Mouse (Mus musculus) layer of hippocampus, adult 11-12 months (tissue): Measurements from ENCODE around the gene Fut2.

Source experiments
- DNase-seq: peaks from one replicate; pipeline ENCODE4 v3.0.0; 2022; ENCODE audit warnings: low spot score

Fut2 gene

DNA sequence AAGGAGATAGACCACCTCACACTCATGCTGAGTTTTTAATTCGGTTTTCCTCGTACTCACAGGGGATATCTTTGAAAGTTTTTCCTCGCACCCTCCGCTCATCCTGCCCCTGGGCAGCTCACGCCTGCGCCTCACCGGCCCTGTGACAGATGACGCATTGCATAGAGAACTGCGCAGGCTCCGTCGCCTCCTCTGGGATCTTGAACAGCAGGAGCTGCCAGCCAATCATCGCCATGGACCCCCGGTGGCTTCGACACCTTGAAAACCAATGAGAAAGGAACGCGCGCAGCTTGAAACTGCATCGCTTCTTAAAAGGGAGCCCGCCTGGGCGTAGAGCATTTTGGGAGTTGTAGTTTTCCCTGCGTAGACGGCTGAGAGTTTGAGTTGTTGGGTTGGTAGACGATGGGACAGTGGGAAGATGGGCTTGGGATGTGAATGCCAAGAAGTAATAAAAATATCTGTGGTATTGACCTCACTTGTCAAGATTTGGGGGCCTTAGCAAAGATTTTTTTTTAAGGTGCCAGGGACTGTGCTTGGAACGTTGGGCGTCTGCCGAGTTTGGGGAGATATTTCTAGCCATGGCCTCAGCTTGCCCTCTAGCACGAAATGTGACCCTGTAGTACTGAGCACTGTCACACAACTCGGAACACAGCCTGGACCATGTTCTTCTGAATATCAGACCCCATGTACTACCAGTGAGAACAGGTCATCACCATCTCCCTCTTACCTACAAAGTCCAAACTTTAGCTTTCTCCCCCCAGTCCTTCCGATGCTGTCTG, 27.4 kb downstream of the Fut2 start:
- peak; percentile 97 for DNase-seq

DNA sequence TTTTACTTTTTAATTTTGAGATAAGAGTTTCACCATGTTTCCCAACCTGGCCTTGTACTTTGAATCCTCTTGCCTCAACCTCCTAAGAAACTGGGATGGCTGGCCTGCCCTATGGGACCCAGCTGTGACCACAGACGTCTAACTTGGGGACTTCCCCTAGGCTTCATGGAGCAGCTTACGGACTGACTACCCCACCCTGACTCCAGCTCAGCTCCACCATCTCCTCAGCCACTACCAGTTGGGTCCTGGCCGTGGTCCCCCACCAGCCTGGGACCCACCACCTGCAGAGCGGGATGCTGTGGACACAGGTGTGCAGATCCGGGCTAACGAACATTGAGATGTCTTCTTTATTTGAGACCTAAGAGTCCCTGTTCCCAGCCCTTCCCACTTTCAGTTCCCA, 28.5 kb downstream of the Fut2 start:
- DNase-seq, result no peak

DNA sequence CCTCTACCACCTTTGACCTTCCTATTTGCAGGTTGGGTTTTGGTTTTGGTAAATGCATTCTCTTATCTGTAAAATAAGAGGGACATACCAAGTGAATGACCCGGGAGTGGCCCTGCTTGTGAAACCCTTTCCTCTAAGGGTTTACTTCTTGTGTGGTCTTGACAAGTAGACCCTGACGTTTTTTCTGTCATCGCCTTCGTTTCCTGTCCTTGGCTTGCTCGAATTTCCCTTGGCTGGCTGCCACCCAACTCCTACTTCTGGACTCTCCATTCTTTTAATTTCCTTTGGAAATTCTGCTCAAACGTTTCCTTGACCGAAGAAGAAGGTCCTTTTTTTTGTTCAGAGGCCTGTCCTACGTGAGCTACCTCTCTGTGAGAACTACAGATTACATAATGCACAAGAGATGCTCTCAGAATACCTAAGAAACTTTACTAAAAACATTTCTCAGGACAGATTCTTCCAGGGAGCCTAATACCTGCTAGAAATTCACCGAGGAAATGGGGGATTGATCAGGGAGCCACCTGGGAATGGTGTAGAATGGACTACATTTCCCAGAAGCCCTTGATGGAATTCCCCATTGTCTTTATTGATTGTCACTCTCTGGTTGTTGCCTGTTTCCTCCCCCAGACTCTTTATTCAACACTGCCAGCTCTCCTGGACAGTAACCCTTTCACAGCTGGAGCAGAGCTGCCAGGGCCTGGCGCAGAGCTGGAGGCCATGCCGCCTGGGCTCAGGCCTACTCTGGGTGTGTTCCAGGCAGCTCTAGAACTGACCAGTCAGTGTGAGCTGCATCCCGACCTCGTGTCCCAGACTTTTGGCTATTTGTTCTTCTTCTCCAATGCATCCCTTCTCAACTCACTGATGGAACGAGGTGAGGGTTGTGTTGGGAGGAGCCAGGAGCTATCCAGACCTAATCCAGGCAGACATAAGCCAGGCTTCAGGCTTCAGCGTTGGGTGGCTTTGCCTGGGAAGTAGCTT, 30.2 kb downstream of the Fut2 start:
- no peak for DNase-seq

DNA sequence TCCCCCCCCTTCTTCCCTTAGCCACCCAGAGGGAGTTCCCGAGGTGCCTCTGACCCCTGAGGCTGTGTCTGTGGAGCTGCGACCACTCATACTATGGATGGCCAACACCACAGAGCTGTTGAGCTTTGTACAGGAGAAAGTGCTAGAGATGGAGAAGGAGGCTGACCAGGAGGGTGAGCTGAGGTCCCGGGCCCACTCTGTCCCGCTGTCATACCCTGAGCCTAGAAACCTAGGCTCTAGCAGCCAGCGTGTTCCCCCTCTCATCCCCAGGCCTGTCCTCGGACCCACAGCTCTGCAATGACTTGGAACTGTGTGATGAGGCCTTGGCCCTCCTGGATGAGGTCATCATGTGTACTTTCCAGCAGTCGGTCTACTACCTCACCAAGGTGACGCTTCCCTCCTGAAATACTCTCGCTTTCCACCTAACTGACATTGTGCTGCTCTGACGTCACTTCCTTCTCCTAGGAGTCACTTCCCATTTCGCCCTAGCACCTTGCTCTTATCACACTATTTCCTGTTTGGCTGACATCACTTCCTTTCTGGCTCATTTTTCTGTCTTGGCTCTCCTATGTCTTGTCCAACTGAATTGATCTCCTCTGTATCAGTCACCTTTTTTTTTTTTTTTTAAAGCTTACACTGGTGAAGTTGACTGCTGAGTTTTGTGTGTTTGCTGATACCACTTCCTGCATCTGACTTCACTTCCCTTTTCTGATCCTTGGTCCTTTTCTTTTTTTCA, 31.1 kb downstream of the Fut2 start:
- DNase-seq, result no peak

DNA sequence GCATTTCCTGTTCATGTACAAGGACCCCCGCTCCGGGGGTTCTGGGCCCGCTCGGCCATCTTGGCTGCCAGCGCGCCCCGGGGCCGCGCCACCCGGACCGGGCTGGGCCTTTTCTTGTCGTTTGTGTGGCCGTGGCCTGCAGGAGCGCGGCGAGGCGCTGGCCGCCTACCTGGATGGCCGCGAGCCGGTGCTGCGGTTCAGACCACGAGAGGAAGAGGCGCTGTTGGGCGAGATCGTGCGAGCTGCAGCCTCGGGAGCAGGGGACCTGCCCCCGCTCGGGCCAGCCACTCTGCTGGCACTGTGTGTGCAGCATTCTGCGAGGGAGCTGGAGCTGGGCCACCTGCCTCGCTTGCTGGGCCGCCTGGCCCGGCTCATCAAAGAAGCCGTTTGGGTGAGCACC, 33.7 kb downstream of the Fut2 start:
- DNase-seq, result no peak

DNA sequence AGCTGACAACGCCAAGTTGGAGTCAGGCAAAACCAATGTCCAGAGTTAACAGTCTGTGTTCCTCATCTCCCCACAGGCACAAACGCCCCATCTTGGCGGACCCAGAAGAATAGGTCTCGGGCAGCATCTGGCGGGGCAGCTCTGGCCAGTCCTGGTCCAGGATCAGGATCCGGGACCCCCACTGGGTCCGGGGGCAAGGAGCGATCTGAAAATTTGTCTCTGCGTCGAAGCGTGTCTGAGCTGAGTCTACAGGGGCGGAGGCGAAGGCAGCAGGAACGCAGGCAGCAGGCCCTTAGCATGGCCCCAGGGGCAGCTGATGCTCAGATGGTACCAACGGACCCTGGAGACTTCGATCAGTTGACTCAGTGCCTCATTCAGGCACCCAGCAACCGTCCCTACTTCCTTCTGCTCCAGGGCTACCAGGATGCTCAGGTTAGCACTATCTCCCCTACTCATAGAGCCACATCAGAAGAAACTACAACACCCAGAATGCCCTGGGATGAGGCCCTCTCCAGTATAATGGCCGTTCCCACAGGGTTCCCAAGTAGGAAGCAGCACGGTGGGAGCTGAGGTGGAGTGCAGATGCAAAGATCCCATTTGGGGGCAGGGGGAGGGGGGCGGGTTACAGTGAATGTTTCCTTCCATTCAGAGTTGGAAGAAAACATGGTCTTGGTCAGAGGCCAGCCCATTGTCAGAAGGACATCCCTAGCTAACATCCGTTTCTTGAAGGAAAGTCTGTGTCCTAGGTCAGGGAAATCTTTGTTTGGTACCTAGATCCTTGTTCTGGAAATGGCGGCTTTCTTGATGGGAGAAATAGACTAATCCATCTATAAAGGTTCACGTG, 35.9 kb downstream of the Fut2 start:
- no peak for DNase-seq

DNA sequence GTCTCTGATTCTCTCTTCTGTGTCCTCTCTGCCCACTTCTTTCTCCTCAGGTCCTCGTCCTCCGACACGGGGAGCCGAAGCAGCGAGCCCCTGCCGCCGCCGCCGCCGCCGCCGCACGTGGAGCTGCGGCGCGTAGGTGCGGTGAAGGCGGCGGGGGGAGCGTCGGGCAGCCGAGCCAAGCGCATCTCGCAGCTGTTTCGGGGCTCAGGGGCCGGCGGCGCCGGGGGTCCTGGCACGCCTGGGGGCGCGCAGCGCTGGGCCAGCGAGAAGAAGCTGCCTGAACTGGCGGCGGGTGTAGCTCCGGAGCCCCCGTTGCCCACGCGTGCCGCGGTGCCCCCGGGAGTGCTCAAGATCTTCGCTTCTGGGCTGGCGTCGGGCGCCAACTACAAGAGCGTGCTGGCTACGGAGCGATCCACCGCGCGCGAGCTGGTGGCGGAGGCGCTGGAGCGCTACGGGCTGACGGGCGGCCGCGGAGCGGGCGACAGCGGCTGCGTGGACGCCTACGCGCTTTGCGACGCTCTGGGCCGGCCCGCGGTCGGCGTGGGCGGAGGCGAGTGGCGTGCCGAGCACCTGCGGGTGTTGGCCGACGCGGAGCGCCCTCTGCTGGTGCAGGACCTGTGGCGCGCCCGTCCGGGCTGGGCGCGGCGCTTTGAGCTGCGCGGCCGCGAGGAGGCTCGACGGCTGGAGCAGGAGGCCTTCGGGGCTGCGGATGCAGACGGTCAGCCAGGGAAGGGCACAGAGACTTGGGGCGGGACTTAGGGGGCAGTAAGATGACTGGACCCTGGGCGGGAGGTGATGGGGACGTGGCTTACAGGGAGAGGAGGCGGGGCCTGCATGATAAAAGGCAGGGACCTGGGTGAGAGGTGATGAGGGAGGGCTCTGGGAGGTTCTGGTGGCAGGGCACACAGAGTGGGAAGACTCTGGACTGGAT, 37.6 kb downstream of the Fut2 start:
- DNase-seq, result peak; percentile 83

DNA sequence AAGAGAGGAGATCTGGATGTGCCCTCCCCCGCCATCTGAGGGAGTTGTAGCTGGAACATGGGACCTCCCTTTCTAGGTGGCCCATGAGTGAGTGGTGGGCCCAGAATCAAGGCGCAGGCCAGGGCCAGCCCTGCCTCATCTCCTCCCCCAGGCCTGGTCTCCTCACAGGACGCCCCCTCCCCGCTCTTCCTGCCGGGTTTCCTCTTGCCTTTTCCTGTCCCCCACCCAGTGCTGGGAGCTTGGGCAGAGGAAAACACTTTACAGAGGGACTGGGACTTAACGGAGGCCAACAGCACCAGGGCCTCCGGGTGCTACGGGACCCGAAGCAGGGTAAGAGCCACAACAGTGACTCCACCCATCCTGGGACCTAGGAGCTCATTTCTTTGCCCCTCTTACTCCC, 38.9 kb downstream of the Fut2 start, which contains the start of gene Rasip1:
Gene Rasip1, plus strand, starts transcription at position 228 of the 400 bp plus-strand sequence.
- DNase-seq, result no peak

DNA sequence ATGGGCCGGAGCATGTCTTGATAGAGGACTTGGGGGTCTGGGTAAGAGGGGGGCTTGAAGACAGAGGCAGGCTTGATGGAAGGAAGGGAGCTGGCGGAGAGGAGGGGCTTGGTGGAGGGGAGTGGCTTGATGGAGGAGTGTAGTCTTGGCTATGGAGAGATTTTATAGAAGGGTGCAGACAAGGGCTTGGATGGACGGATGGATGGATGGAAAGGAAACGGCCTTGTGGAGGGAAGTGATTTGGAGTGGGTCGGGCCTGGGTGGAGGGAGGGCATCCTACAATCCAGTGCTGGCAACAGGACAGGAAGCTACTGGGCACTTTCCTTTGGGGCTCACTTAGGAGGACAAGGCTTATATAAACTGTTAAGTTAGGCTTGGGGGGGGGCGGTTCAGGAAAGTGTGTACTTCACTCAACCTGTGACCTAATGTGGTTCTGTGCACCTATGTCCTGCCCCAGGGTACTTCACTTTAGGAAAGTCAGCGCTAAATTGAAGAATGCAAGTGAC, 39.6 kb downstream of the Fut2 start:
- DNase-seq, result no peak

DNA sequence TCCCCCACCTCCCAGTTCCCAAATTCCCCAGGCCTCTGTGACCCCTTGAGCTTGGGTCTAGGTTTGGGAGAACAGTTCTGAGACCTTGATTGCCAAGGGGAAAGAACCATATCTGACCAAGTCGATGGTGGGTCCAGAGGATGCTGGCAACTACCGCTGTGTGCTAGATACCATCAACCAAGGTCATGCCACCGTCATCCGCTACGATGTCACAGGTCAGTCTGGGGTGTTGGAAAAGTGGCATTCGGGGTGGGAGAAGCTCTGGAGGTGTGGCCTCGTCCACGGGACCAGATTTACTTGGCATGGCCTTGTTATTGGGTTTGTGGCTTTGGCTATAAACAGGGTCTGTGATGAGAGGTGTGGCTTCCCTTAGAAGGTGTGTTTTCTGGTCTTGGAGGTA, 40.7 kb downstream of the Fut2 start:
- DNase-seq, result no peak

DNA sequence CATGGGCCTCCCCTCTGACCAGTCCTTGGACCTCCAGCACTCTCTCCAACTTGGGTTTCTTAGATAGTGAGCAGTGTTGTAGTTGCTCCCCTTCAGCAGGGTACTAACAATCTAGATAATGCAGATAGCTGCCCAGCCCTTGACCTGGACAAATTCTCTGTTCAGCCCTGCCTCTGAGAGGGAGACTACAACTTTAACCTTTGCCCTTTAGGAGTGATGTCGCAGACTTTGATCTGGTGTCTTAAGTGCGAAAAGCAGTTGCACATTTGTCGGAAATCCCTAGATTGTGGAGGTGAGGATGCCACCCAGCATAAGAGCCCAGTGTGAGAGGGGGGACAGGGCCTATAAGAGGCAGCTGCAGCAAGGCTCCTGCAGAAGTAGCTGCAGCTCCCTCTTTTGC, 41.5 kb downstream of the Fut2 start:
- no peak for DNase-seq

DNA sequence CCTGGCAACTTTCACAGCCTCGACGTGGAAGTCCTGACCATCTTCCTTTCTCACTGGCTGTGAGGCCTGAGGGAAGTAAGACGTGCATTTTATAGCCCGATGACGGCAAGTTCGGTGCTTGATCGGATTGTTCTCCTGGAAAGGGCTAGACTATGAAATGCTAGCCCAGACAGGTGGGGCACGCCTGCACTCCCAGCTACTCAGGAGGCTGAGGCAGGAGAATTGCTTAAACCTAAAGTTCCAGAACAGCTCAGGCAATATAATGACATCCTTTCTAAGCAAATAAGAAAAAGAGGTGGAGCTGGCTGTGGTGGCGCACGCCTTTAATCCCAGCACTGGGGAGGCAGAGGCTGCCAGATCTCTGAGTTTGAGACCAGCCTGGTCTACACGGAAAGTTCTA, 42.7 kb downstream of the Fut2 start:
- no peak for DNase-seq

DNA sequence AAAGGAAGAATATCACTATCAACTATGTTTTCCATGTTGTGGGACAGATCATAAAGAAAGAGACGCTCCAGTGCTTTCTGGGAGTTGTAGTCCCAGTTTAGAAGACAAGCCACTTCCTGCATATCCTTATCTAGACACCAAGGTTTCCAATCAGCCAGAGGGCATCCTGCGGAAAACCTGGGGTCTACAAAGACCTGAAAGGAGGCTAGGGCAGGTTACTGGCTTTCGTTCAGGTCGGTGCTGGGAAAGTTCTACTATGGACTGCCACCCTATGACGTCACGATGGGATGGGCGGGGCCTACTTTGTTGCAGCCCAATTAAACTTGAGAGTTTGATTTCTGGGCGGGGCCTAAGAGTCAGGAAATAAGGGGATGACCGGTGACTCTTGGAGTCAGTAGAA, 44.8 kb downstream of the Fut2 start, which contains the start of gene Izumo1:
Gene Izumo1, plus strand, starts transcription at position 369 of the 400 bp plus-strand sequence.
- DNase-seq, result no peak

DNA sequence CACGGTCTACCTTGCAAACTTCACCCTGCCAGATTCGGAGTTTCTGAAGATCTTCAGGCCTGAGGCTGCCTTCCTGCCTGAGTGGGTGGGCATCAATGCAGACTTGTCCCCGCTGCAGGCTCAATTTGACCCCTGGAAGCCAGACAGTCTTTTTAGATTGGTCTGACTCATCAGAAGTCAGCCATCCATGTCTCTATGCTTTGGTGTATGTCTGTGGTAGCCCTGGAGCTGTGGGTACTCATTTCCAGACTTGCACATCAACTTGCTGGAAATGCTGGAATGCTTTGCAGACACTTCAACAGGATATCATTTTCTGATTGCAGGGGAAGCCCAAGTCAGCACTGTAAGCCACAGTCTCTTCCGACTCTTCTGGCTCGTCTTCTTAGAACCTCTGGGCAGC, 46.6 kb downstream of the Fut2 start:
- DNase-seq, result no peak

DNA sequence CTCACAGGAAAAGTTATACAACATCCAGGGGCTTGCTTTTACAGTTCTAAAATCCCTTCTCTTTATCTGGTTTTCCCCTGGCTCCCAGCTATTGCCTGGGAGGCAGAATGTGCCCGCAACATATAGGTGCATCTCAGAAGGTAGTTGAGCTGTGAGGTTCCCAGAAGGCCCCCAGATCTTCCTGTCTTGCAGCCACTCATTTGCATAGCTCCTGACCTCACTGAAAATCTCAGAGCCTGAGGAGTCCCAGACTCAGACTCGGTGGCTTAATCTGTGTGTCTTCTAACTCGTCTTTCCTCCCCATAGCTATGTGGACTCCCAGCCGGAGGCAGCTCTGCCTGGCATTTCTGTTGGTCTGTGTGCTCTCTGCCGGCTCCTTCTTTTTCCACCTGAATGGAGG, 47.9 kb downstream of the Fut2 start:
- no peak for DNase-seq

DNA sequence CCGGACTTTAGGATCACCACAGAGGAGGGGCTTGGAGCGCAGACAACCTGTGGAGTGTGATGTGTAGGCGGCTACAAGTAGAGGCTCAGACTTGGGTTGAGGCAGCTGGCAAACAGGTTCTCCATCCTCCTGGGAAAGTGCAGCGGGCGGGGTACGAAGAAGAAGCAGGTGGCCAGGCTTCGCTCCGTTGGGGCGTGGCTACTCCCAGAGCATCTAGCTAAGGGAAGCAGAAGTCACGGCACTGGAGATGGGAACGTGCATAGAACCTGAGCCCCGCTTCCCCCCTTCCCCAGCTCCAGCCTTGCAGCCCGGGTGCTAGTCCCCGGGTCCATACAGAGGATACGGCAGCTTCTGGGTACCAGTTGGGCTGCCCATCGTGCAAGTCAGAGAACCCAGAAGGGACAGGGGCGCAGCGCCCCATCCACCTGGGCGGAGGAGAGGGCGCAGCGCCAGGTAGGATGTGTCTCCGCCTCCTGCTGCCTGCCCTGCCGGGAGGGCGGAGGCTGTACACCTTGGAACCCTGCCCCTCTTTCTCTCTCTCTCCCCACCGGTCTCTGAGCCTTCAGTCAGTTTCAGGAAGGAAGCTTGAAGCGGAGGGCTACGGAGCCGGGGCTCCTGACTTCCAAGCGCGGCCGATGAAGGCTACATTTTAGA, 49.0 kb downstream of the Fut2 start, which contains the start of gene Fut1:
Gene Fut1, plus strand, starts transcription at position 248 of the 654 bp plus-strand sequence.
- DNase-seq, result no peak

DNA sequence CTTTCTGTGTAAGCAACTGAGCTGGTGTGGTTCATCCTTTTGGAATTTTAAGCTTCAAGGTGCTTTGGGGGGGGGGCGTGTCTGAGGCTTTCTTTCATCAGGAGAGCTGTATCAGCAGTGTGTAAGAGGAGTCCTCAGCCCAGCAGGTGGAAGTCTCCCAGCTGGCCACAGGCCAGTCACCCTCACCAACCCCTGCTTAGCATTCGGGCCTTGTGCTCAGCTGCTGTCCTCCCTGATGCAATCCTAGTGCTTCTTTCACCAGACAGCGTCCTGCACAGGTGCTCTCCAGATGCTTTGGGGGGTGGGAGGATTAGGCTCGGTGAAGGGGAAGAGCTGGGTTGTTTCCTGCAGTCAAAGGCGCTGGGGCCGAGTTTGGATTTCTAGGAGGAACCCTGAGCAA, 49.9 kb downstream of the Fut2 start:
- DNase-seq, result no peak

DNA sequence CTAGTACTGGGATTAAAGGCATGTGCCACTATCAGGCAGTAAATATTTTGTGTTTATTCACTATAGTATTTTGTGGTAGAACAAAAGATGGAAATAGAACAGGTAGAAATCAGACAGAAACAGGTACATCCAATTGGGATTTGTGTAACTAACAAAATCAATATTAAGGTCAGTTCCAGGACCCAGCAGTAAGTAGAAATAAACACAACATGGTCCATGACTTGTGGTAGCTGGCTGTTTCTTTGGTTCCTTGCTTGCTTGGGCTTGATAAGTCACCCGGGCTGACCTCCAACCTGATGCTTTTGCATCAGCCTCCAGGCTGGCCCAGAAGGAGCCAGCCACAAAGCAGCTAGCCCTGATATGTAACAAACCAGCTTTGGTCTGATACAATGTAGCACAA, 56.7 kb downstream of the Fut2 start:
- DNase-seq, result no peak

DNA sequence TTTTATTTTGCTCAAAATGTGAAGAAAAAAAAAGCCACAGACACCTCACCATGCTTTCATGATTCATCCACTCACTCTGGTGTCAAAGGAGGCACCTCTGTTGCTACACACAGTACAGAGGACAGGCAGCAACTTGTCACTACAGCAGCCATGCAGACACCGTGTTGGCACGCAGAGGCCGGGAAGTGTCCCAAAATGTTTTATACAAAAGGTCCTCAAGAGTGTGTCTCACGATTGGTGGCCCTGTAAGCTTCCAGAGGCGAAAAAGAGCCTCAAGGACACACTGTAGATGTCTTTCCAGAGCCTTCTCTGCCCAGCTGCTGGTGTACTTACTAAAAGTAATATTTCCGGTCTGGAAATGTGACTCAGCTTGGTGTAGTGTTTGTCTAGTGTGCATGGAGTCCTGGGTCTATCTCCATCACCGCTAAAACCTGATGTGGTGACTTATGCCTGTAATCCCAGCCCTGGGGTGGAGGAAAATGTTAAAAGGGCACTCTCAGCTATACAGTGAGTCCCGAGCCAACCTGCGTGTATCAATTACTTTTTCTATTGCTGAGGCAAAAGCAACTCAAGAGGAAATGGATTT, 60.4 kb downstream of the Fut2 start:
- no peak for DNase-seq
